Mouse (Mus musculus) intestine, embryonic 15.5 days (tissue): ENCODE data around the gene Sft2d2. TPM values are rescaled to one million over a fixed set of nuclear protein-coding genes. Genes with fewer than 3 reads are reported as not detected.

Experiments used
- ATAC-seq: fragments of 200-750 bp; cut with Nextera tagmentation; 2 replicates; pipeline ENCODE4 v1.8.0; 2017; ENCODE audit warnings: moderate TSS enrichment, moderate library complexity
- H3K27ac ChIP-seq: fragments of 300-500 bp; sonication (generic); 2 replicates; pipeline ENCODE4 v1.5.1; 2015; ENCODE audit warnings: mild to moderate bottlenecking, inconsistent platforms
- H3K27me3 ChIP-seq: fragments of 300-500 bp; sonication (generic); replicated peaks from 2 replicates; pipeline ENCODE4 v1.6.1; 2015; ENCODE audit warnings: inconsistent platforms
- H3K36me3 ChIP-seq: fragments of 300-500 bp; sonication (generic); 2 replicates; pipeline ENCODE4 v1.6.1; 2015; ENCODE audit warnings: inconsistent platforms
- H3K4me1 ChIP-seq: fragments of 300-500 bp; sonication (generic); replicated peaks from 2 replicates; pipeline ENCODE4 v1.6.1; 2015; ENCODE audit warnings: inconsistent platforms
- H3K4me2 ChIP-seq: fragments of 300-500 bp; sonication (generic); replicated peaks from 2 replicates; pipeline ENCODE4 v1.6.1; 2015; ENCODE audit warnings: mild to moderate bottlenecking, inconsistent platforms
- H3K4me3 ChIP-seq: fragments of 300-500 bp; sonication (generic); replicated peaks from 2 replicates; pipeline ENCODE4 v1.5.1; 2015; ENCODE audit warnings: inconsistent platforms
- H3K9ac ChIP-seq: fragments of 300-500 bp; sonication (generic); 2 replicates; pipeline ENCODE4 v1.6.1; 2015; ENCODE audit warnings: inconsistent platforms
- H3K9me3 ChIP-seq: fragments of 300-500 bp; sonication (generic); 2 replicates; pipeline ENCODE4 v1.6.1; 2016; ENCODE audit warnings: inconsistent platforms
- WGBS: fragments of 180-500 bp; shearing (Covaris S2); methylation state at CpG from one replicate; pipeline ENCODE4 v1.1.7; 2015; 5-methylcytosine and 5-hydroxymethylcytosine counted together
- polyA plus RNA-seq: library from polyadenylated mRNA; unstranded; fragments of >200 nt; fragmentation: Nextera tagmentation; extraction: Ambion mirVana; gene quantifications from 2 replicates; pipeline ENCODE4 v1.2.1, GENCODE M21; 2015

Sft2d2 gene
- polyA plus RNA-seq, 1 experiment from 2014 or later = 25.9 TPM

DNA sequence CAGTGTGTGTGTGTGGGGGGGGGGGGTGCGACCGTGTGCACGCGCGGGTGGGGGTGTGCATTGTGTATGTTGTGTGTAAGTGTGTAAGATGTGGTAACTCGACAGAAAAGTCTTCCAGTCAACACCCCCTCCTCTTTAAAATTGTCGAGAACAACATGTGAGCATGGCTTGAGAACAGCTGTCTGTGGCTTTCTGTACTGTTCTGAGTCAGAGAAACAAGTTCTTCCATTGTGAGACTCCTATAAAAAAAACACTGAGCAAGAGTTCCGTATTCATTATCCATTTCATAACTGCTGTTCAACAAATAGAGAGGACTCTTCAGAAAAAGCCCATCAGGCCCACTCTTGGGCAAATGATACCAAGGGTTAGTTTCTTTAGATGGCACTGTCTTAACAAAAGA is 6.5 kb upstream of the Sft2d2 start:
- no peak overlapping the region for H3K27ac ChIP-seq
- H3K9ac ChIP-seq = no peak overlapping the region
- 67% methylated on average over 8 of the region's 8 CpGs for WGBS
- ATAC-seq = no peak
- H3K4me2 ChIP-seq = no peak overlapping the region
- H3K36me3 ChIP-seq = no peaks in the 10 kb centered on the region
- no peak overlapping the region for H3K4me3 ChIP-seq
- no peaks in the 10 kb centered on the region for H3K27me3 ChIP-seq
- no peaks in the 10 kb centered on the region for H3K9me3 ChIP-seq
- no peaks in the 10 kb centered on the region for H3K4me1 ChIP-seq

DNA sequence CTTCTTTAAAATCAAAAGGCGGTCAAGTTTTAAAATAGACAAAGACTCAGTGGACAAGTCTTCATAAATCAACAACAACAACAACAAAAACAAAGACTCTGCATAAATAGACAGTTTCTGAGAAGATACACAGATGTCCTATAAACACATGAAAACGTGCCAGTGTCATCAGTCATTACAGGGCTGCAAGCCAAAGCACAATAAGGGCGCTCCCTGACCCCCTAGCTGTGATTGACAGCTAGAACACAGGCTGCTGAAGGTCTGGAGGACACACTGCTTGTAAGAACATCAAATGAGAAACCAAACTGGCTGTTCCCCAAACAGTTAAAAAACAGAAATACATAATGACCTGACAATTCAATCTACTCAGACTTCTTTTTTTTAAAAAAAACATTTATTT is 5.4 kb upstream of the Sft2d2 start:
- no peak overlapping the region for H3K4me3 ChIP-seq
- no peaks in the 10 kb centered on the region; the same call in 1 of the 2 replicates for H3K4me1 ChIP-seq
- H3K4me2 ChIP-seq = no peak overlapping the region
- WGBS = 67% methylated on average over 3 of the region's 3 CpGs
- H3K27ac ChIP-seq = no peak overlapping the region
- H3K9ac ChIP-seq = no peak overlapping the region
- ATAC-seq = no peak
- no peaks in the 10 kb centered on the region for H3K27me3 ChIP-seq
- H3K9me3 ChIP-seq = no peaks in the 10 kb centered on the region
- H3K36me3 ChIP-seq = no peaks in the 10 kb centered on the region

DNA sequence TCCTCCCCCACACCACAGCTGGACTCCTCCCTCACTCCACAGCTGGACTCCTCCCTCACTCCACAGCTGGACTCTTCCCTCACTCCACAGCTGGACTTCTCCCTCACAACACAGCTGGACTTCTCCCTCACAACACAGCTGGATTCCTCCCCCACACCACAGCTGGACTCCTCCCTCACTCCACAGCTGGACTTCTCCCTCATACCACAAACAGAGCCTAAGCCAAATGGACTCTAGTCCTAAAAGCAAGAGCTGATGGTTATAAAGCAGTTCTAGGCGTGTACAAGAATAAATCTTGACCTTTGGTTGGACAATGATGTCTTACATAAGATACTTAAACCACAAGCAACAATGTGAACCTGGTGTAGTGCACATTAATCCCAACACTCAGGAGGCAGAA is 4.7 kb upstream of the Sft2d2 start:
- Histone ChIP-seq H3K4me2 (no peak overlapping the region), H3K27ac (no peak overlapping the region), H3K27me3 (no peaks in the 10 kb centered on the region), H3K9me3 (no peaks in the 10 kb centered on the region), H3K9ac (no peak overlapping the region), H3K36me3 (no peaks in the 10 kb centered on the region), H3K4me3 (no peak overlapping the region), H3K4me1 (no peaks in the 10 kb centered on the region; the same call in 1 of the 2 replicates)
- 55% methylated on average over 1 of the region's 1 CpGs for WGBS
- no peak for ATAC-seq

DNA sequence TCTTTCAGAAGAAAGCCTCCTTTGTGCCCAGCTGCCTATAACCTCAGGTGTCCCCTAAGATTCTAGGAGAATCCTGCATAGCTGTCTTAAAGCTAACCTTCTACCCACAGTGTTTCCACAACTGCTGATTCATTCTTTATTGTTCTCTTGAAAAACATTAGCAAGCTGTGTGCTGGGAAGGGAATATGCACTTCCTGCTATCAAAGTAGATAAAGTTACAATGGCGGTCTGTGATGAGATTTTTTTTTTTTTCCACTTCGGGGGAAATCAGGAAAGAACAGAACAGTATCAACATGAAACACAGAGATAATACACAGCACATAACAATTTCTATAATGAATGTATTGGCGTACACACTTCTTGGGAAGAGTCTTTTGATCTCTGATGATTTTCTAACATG is 3.6 kb upstream of the Sft2d2 start:
- Histone ChIP-seq H3K4me3 (no peak overlapping the region), H3K36me3 (no peaks in the 10 kb centered on the region), H3K9ac (no peak overlapping the region), H3K27ac (no peak overlapping the region), H3K9me3 (no peaks in the 10 kb centered on the region), H3K4me2 (no peak overlapping the region), H3K27me3 (no peaks in the 10 kb centered on the region), H3K4me1 (no peaks in the 10 kb centered on the region; the same call in 1 of the 2 replicates)
- ATAC-seq = no peak
- WGBS = 53% methylated on average over 3 of the region's 3 CpGs

DNA sequence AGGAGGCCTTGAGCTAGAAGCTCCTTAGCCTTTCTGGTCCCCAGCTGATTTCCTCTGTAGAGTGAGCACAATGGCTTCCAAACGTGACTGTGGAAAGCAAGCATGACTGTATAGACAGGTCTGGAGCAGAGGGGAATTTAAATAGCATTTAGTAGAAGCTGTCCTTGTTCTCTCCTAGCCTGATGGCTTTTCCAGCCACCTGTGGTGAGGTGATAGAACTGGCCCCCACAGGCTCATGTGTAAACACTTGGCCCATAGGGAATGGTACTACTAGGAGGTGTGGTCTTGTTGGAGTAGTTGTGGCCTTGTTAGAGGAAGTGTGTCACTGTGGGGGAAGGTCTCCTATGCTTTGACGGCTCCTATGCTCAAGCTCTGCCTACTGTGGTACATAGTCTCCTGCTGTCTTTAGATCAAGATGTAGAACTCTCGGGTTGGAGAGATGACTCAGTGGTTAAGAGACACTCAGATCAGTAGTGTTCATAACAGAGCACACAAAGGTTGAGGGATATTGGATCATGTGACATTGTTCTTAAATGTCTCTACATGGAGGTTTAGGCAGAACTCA is 1.2 kb upstream of the Sft2d2 start:
- H3K27ac ChIP-seq = no peak overlapping the region
- H3K4me2 ChIP-seq = peak overlapping the region; percentile 81; the same call in 1 of the 2 replicates
- peaks cover 4% of the 10 kb centered on the region; the same call in 1 of the 2 replicates for H3K4me1 ChIP-seq
- no peak for ATAC-seq
- no peak overlapping the region for H3K4me3 ChIP-seq
- WGBS = 73% methylated on average over 3 of the region's 3 CpGs
- H3K27me3 ChIP-seq = no peaks in the 10 kb centered on the region
- H3K9ac ChIP-seq = no peak overlapping the region
- H3K36me3 ChIP-seq = no peaks in the 10 kb centered on the region
- H3K9me3 ChIP-seq = no peaks in the 10 kb centered on the region

DNA sequence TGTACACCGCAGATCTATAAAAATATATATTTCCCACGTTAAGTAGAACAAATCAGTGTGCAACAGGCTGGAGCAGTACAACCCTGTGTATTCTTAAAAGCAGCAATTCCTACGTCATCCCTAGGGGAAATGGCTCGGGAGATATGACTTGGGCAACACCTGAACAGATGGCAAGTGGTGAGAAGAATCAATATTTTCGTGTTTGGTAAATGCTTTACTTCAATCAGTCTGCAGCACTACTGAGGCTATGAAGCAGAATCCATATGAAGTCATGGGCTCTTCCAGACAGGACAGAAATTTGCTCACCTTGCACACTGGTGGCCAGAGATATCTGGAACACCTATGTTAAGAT is 400 bp upstream of the Sft2d2 start:
- peak overlapping the region; percentile 81 for H3K4me2 ChIP-seq
- peaks cover 4% of the 10 kb centered on the region; the same call in 1 of the 2 replicates for H3K4me1 ChIP-seq
- H3K27me3 ChIP-seq = no peaks in the 10 kb centered on the region
- no peak; the same call in 1 of the 2 replicates for ATAC-seq
- peak overlapping the region; percentile 73 for H3K4me3 ChIP-seq
- H3K9me3 ChIP-seq = no peaks in the 10 kb centered on the region
- peak overlapping the region; percentile 28; the same call in 1 of the 2 replicates for H3K27ac ChIP-seq
- H3K36me3 ChIP-seq = no peaks in the 10 kb centered on the region
- WGBS = 9% methylated on average over 5 of the region's 5 CpGs
- H3K9ac ChIP-seq = peak overlapping the region; percentile 78; the same call in 1 of the 2 replicates

DNA sequence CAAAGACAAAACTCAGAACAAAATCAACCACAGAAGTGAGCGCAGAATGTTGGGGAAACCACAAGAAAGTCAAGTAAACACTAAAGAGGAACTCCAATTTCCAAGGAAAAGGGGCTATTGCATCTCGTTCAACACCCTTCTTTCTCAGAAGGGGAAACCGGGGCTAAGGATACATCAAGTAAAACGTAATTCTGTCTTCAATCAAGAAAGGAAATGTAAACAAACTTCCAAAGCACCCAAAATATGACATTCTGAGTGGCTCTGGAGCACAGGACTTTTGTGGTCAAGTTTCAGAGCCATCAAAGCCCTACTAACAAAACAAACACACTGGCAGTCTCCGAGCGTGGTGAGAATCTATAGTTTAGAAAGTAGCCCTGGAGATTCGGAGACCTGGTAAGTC is 812 bp downstream of the Sft2d2 start:
- 9% methylated on average over 7 of the region's 7 CpGs for WGBS
- Histone ChIP-seq H3K9me3 (no peaks in the 10 kb centered on the region), H3K9ac (peak overlapping the region; percentile 78), H3K27me3 (no peaks in the 10 kb centered on the region), H3K4me3 (peak overlapping the region; percentile 73), H3K27ac (peak overlapping the region; percentile 91), H3K4me1 (peaks cover 13% of the 10 kb centered on the region), H3K36me3 (no peaks in the 10 kb centered on the region), H3K4me2 (peak overlapping the region; percentile 81)
- no peak; the same call in 1 of the 2 replicates for ATAC-seq

DNA sequence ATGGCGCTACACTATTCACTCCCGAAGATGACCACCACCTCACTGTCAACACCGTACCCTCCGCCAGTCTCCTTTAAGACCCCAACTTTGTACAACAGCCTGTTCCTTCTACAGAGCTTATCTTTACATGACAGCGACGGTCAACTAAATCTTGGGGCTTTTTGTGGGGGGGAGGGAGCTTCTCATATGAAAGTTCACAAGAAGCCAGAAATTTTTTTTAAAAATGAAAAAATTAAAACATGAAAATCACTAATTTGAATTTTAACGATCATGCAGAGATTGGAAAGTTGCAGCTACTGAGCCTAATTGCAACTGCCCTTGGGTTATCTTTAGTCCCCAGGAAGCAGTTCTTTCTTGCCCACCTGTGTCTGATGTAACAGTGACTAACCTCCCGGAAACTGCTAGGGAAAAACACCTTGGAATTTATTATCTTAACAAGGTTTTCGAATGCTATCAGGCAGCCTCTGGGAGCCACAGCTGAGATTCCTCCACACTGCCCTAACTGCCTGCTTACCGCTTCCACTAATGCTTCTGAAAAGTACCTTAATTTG is 1.4 kb downstream of the Sft2d2 start:
- Histone ChIP-seq H3K9ac (peak overlapping the region; percentile 78; the same call in 1 of the 2 replicates), H3K36me3 (no peaks in the 10 kb centered on the region), H3K27ac (peak overlapping the region; percentile 91), H3K9me3 (no peaks in the 10 kb centered on the region), H3K4me1 (peaks cover 13% of the 10 kb centered on the region), H3K4me2 (peak overlapping the region; percentile 81), H3K4me3 (peak overlapping the region; percentile 73), H3K27me3 (no peaks in the 10 kb centered on the region)
- no peak for ATAC-seq
- WGBS = 45% methylated on average over 10 of the region's 10 CpGs

DNA sequence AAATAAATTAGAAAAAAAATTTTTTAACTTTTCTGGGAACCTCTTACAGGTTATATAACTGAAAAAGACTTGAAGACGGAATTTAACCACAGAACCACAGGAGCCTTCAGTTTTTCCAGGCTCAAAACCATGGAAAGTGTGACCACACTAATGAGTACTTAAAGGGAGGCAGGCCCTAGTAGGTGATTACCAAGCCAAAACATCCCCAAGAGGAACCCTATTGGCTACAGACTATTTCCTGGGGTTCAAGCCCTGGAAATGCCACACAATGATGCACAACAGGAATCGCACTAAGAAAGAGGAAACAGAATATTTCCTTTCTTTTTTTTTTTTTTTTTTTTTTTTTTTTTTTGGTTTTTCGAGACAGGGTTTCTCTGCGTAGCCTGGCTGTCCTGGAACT is 2.1 kb downstream of the Sft2d2 start:
- 75% methylated on average over 4 of the region's 4 CpGs for WGBS
- no peak for ATAC-seq
- no peak overlapping the region for H3K4me3 ChIP-seq
- no peaks in the 10 kb centered on the region for H3K9me3 ChIP-seq
- no peak overlapping the region; the same call in 1 of the 2 replicates for H3K4me2 ChIP-seq
- H3K9ac ChIP-seq = no peak overlapping the region
- H3K4me1 ChIP-seq = peaks cover 13% of the 10 kb centered on the region
- H3K36me3 ChIP-seq = no peaks in the 10 kb centered on the region
- no peak overlapping the region for H3K27ac ChIP-seq
- no peaks in the 10 kb centered on the region for H3K27me3 ChIP-seq

DNA sequence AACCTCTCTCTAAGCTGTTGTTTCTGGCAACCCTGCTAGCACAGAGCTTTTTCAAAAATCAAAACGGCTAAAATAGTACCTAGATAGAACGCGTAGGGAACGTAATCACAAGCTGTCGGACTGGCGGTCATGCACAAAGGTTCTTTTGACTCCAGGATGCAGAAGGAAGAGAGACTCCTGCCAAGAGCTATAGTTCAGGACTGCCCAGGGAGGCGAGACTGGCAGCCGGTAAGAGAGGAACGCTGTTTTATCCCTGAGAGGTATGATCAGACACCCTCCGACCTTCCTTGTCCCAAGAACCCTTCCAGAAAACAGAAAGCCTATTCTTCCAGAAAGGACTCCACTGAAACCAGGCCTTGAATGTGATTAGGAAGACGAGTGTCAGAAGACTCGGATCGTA is 2.6 kb downstream of the Sft2d2 start:
- no peak overlapping the region for H3K27ac ChIP-seq
- H3K4me2 ChIP-seq = no peak overlapping the region

DNA sequence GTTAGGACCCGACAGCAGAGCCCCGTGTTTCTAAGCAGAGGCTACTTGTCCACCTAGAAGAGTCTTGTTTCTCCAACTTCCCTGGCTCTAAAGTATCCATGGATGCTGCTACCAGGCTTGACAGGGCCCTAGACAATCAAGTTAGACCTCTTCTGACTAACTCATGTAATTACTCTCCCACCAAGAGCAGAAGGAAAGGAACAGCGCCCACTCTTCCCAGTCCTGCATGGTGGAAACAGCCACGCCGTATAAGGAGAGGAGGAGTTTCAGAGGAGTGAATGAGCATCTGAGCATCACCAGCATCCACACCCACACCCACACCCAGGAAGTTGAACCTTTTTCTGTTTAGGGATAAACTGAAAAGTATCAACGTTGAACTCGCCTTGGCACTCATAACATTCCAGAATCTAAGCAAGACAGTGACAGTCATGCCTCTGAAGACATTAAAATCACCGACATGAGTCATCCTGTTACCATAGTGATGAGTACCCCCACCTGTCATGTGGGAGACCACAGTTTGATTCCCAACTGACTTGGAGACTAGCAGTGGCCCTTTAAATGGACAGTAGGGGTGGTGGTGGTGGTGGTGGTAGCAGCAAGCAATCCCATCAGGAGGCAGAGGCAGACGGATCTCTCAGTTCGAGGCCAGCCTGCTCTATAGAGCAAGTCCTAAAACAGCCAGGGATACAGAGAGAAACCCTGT is 3.5 kb downstream of the Sft2d2 start:
- ATAC-seq = no peak
- no peak overlapping the region for H3K9ac ChIP-seq
- WGBS = 85% methylated on average over 10 of the region's 10 CpGs
- H3K9me3 ChIP-seq = no peaks in the 10 kb centered on the region
- H3K27ac ChIP-seq = no peak overlapping the region
- no peak overlapping the region for H3K4me3 ChIP-seq
- H3K27me3 ChIP-seq = no peaks in the 10 kb centered on the region
- no peaks in the 10 kb centered on the region for H3K36me3 ChIP-seq
- H3K4me1 ChIP-seq = peaks cover 13% of the 10 kb centered on the region
- H3K4me2 ChIP-seq = no peak overlapping the region

More for the DNA sequence above, 2.6 kb downstream of the Sft2d2 start:
- WGBS = 80% methylated on average over 13 of the region's 13 CpGs
- H3K9ac ChIP-seq = no peak overlapping the region
- ATAC-seq = no peak
- no peaks in the 10 kb centered on the region for H3K9me3 ChIP-seq
- H3K36me3 ChIP-seq = no peaks in the 10 kb centered on the region
- H3K27me3 ChIP-seq = no peaks in the 10 kb centered on the region
- H3K4me1 ChIP-seq = peaks cover 13% of the 10 kb centered on the region
- H3K4me3 ChIP-seq = no peak overlapping the region

DNA sequence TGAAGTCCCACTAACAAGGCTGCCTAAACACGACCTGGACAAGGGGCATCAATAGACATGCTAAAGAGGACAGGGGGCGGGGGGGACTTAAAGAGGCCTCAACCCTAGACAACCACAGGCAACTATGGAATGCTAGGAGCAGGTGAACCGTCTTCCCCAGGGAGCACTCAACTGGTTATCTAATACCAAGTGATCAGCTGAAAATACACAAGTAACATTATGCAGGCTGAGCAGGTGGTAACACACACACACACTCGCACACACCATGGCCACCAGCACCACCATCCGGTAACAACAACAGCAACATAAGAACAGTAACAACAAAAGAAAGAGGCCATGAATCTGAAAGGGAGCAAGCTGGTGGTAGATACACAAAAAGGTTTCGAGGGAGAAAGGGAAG is 4.2 kb downstream of the Sft2d2 start:
- Histone ChIP-seq H3K36me3 (no peaks in the 10 kb centered on the region), H3K4me1 (peaks cover 13% of the 10 kb centered on the region), H3K4me3 (no peak overlapping the region), H3K27ac (no peak overlapping the region), H3K27me3 (no peaks in the 10 kb centered on the region), H3K9me3 (no peaks in the 10 kb centered on the region), H3K9ac (no peak overlapping the region), H3K4me2 (no peak overlapping the region)
- ATAC-seq = no peak
- WGBS = 80% methylated on average over 6 of the region's 6 CpGs
